Mouse (Mus musculus): ENCODE measurements around the gene Prr29. TPM values are rescaled to one million over a fixed set of nuclear protein-coding genes. Genes with fewer than 3 reads are reported as not detected.

Gene Prr29
- total and polyA plus RNA-seq, 3 experiments = 0.61 TPM; not detected in 2

- no peaks in the 10 kb centered on the region for H3K27me3 ChIP-seq (ENCODE audit: control insufficient read depth in 1 of 2, insufficient read depth in 2 of 2, low read length in 2 of 2)
- H3K36me3 ChIP-seq (ENCODE audit: control insufficient read depth in 1 of 2, insufficient read depth in 2 of 2, low read length in 2 of 2) = peaks cover 0 to 4% of the 10 kb centered on the region in 2 experiments; a peak in 2 of 4 replicates
- no peaks in the 10 kb centered on the region for H3K79me2 ChIP-seq (ENCODE audit: control insufficient read depth, insufficient read depth, low read length, poor library complexity)
- H3K4me1 ChIP-seq (ENCODE audit: control insufficient read depth in 1 of 2, insufficient read depth in 2 of 2, low read length in 2 of 2) = no peaks in the 10 kb centered on the region
- no peak overlapping the region for H3K9ac ChIP-seq (ENCODE audit: control insufficient read depth, low read depth, low read length, poor library complexity, severe bottlenecking)
- H3K9me3 ChIP-seq (replicated peaks; ENCODE audit: insufficient read depth, low read length) = no peaks in the 10 kb centered on the region
- no peak for TF ChIP-seq RAD21 (IDR thresholded peaks at IDR 0.05; ENCODE audit: low read depth, low read length)
- TF ChIP-seq NELFE (IDR thresholded peaks at IDR 0.05; ENCODE audit: low read depth, low read length) = no peak
- TF ChIP-seq MEF2A (IDR thresholded peaks at IDR 0.05; ENCODE audit: extremely low read depth, insufficient replicate concordance, low read depth, low read length, poor library complexity, severe bottlenecking) = no peak
- no peak for TF ChIP-seq MYC (IDR thresholded peaks at IDR 0.05; ENCODE audit: low read depth, low read length)
- no peak for TF ChIP-seq MXI1 (IDR thresholded peaks at IDR 0.05; ENCODE audit: low read depth, low read length)
- TF ChIP-seq TCF12 (IDR thresholded peaks at IDR 0.05; ENCODE audit: low read depth, low read length) = no peak
- TF ChIP-seq GATA1 (IDR thresholded peaks at IDR 0.05; ENCODE audit: low read depth, low read length) = no peak
- no peak for TF ChIP-seq SMC3 (IDR thresholded peaks at IDR 0.05; ENCODE audit: low read depth, low read length)
- no peak for TF ChIP-seq MAZ (IDR thresholded peaks at IDR 0.05; ENCODE audit: low read depth, low read length)
- no peak for TF ChIP-seq CHD2 (IDR thresholded peaks at IDR 0.05; ENCODE audit: low read length)
- no peak for TF ChIP-seq GABPA (IDR thresholded peaks at IDR 0.05; ENCODE audit: low read depth, low read length)
- no peak for TF ChIP-seq TAL1 (IDR thresholded peaks at IDR 0.05; ENCODE audit: low read length)
- TF ChIP-seq POLR2AphosphoS2 (IDR thresholded peaks at IDR 0.05; ENCODE audit: low read length) = no peak
- no peak for TF ChIP-seq ZKSCAN1 (IDR thresholded peaks at IDR 0.05; ENCODE audit: low read depth, low read length)
- TF ChIP-seq RCOR1 (IDR thresholded peaks at IDR 0.05; ENCODE audit: low read depth, low read length) = no peak
- TF ChIP-seq NRF1 (IDR thresholded peaks at IDR 0.05; ENCODE audit: insufficient read depth, low read depth, low read length, poor library complexity, severe bottlenecking) = no peak
- H3K4me3 ChIP-seq (ENCODE audit: control insufficient read depth in 1 of 2, insufficient read depth in 1 of 2, low read depth in 2 of 2, low read length in 2 of 2) = no peak overlapping the region
- no peak overlapping the region for H3K27ac ChIP-seq (ENCODE audit: control insufficient read depth, low read depth, low read length)
- DNase-seq (ENCODE audit: low read depth, low spot score) = no peak
Observed at GRCm38 (mm10) chr11:106398481-106398880, 33.2 kb downstream of the Prr29 start.

- no peak for TF ChIP-seq BHLHE40 (IDR thresholded peaks at IDR 0.05; ENCODE audit: borderline replicate concordance, low read depth, low read length)
- no peak for TF ChIP-seq MAFK (IDR thresholded peaks at IDR 0.05; ENCODE audit: borderline replicate concordance, low read depth, low read length)
- TF ChIP-seq SIN3A (IDR thresholded peaks at IDR 0.05; ENCODE audit: low read length) = no peak
- TF ChIP-seq TBP (IDR thresholded peaks at IDR 0.05; ENCODE audit: low read depth, low read length) = no peak
- TF ChIP-seq RCOR1 (IDR thresholded peaks at IDR 0.05; ENCODE audit: low read depth, low read length) = no peak
- TF ChIP-seq MAZ (IDR thresholded peaks at IDR 0.05; ENCODE audit: low read depth, low read length) = no peak
- TF ChIP-seq SMC3 (IDR thresholded peaks at IDR 0.05; ENCODE audit: low read depth, low read length) = no peak
- no peak for TF ChIP-seq TCF12 (IDR thresholded peaks at IDR 0.05; ENCODE audit: low read depth, low read length)
- TF ChIP-seq POLR2AphosphoS5 (IDR thresholded peaks at IDR 0.05; ENCODE audit: borderline replicate concordance, low read depth, low read length) = no peak
- TF ChIP-seq CTCF (IDR thresholded peaks at IDR 0.05 in 2 of 3, conservative IDR thresholded peaks at IDR 0.05 in 1 of 3; ENCODE audit: control insufficient read depth in 1 of 3, insufficient read depth in 1 of 3, low read depth in 2 of 3, low read length in 3 of 3, poor library complexity in 1 of 3, severe bottlenecking in 1 of 3) = no peak
- no peak for TF ChIP-seq USF1 (IDR thresholded peaks at IDR 0.05; ENCODE audit: low read depth, low read length)
- no peak for TF ChIP-seq ELF1 (IDR thresholded peaks at IDR 0.05; ENCODE audit: low read depth, low read length)
- no peak for TF ChIP-seq ETS1 (IDR thresholded peaks at IDR 0.05; ENCODE audit: low read depth, low read length)
- Histone ChIP-seq H3K4me1 (ENCODE audit: control insufficient read depth in 1 of 2, insufficient read depth in 2 of 2, low read length in 2 of 2) (peaks cover 4 to 10% of the 10 kb centered on the region in 2 experiments), H3K4me3 (ENCODE audit: control insufficient read depth in 1 of 2, insufficient read depth in 1 of 2, low read depth in 2 of 2, low read length in 2 of 2) (no peak overlapping the region), H3K9me3 (replicated peaks; ENCODE audit: insufficient read depth, low read length) (no peaks in the 10 kb centered on the region), H3K9ac (ENCODE audit: control insufficient read depth, low read depth, low read length, poor library complexity, severe bottlenecking) (no peak overlapping the region), H3K36me3 (ENCODE audit: control insufficient read depth in 1 of 2, insufficient read depth in 2 of 2, low read length in 2 of 2) (peaks cover 5 to 14% of the 10 kb centered on the region in 2 experiments), H3K79me2 (ENCODE audit: control insufficient read depth, insufficient read depth, low read length, poor library complexity) (no peaks in the 10 kb centered on the region), H3K27me3 (ENCODE audit: control insufficient read depth in 1 of 2, insufficient read depth in 2 of 2, low read length in 2 of 2) (no peaks in the 10 kb centered on the region), H3K27ac (ENCODE audit: control insufficient read depth, low read depth, low read length) (no peak overlapping the region)
- no peak for DNase-seq (ENCODE audit: low read depth, low spot score)
Observed at GRCm38 (mm10) chr11:106410011-106410410, 44.7 kb downstream of the Prr29 start.

All from MEL (cell line).